Mouse (Mus musculus) lung, adult 2 months (tissue): Measurements from ENCODE around the gene Spon1.

ENCODE experiments used
- CTCF ChIP-seq: fragments of 200-500 bp; IDR thresholded peaks from 2 replicates; pipeline ENCODE4 v1.5.1; 2011; ENCODE audit warnings: mild to moderate bottlenecking, low read length, control low read depth; ENCODE audit not compliant: insufficient read depth
- POLR2A ChIP-seq: fragments of 200-500 bp; IDR thresholded peaks from 2 replicates; pipeline ENCODE4 v1.6.1; 2011; ENCODE audit warnings: low read depth, mild to moderate bottlenecking, control low read depth, low read length, borderline replicate concordance; ENCODE audit errors: extremely low read depth

GRCm38 (mm10) chr7:113918916-113919315 lies 153.1 kb downstream of the Spon1 start:
- TF ChIP-seq CTCF, result no peak
- TF ChIP-seq POLR2A, result no peak
